Mouse (Mus musculus): Measurements from ENCODE around the gene Tmed4. TPM values are rescaled to one million over a fixed set of nuclear protein-coding genes. Genes with fewer than 3 reads are reported as not detected.
"Not testable (repeated sequence)": the region's sequence is repeated elsewhere in the genome, so short reads cannot be mapped to it uniquely, and the experiment has no call there.

Tmed4 gene
- total RNA-seq, 1 experiment from 2014 or later = 37.5 TPM

- ATAC-seq (replicated peaks; ENCODE audit: low read depth, poor library complexity, severe bottlenecking) = no peak
Observed at GRCm38 (mm10) chr11:6276466-6276865, 1.8 kb upstream of the Tmed4 start.

DNA sequence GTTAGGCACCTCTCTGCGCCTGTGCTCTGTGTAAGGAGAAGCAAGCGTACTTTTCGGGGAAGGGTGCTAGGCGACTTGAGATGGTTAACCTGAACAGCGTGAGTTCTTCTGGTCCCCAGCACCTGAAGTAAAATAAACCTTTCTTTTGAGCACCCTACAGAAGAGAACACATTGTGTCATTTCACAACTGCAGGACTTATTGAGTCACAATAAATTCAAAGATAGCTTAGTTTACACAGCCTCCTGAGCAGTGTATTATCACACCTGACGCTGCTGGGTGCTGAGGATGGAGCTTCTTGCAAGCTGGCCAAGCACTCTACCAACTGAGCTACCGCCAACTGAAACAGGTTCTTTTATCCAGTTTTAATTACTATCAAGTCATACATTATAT lies 419 bp upstream of the Tmed4 start:
- no peak for ATAC-seq (replicated peaks; ENCODE audit: low read depth, poor library complexity, severe bottlenecking)

DNA sequence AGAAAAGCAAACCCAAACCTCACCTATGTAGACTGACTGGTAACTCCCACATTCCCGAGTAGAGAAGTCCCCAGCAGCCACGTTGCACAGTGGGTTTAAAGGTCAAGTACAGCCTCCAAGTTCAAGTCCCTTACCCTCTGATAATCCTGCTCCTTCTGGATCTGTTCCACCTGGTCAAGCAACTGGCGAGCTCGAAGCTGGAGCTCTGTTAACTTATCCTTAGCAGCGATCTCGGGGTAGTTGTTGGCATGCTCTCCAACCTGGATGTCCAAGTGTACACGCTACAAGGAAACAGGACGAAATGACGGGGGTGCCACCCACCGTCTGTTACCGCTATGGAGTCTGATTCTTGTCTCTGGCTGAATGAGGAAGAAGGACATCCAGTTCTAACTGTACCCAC lies 1.1 kb downstream of the Tmed4 start:
- no peak for ATAC-seq (replicated peaks; ENCODE audit: low read depth, poor library complexity, severe bottlenecking)

DNA sequence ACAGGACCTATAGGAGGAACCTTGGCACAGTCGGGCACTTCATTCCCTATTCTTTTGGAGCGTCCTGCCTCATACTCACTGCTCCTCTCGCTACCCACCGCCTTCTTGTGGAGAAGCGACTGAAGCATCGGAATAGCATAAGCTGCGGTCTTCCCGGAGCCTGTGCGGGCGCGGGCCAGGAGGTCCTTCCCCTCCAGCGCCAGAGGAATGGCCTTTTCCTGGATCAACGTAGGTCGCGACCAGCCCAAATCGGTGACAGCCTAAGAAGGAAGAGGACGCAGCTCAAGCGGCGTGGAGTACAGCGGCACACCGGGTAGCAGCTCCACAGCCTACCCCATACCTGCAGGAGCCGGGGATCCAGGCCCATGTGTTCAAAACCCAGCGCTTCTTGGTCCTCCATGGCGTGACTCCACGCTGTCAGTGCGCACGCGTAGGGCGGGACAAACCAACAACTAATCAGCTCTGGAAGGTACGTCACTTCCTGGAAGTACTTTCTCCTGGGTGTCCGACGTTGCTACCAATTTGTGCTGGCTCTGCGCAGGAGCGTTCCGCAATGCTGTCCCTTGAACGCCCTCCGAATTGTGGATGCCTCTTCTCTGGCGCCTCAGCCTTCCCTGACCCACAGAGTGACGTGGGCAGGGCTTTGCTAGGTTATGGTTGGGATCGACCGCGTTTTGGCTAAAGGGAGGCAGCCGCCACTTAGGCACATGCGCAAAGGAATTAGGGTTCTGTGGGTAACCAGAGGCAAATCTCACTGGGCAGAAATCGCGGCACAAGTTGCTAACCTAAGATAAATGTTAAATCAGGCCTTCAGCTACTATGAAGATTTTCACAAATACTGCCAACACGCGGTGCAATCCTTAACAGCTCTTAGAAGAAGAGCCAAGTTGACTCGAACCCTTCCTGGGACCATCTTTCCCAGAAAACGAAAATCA lies 7.1 kb downstream of the Tmed4 start, which contains the start of gene Ddx56:
TSS of gene Ddx56 (minus strand) at position 453 of the 935 bp plus-strand sequence.
- ATAC-seq (replicated peaks; ENCODE audit: low read depth, poor library complexity, severe bottlenecking) = peak; percentile 95

DNA sequence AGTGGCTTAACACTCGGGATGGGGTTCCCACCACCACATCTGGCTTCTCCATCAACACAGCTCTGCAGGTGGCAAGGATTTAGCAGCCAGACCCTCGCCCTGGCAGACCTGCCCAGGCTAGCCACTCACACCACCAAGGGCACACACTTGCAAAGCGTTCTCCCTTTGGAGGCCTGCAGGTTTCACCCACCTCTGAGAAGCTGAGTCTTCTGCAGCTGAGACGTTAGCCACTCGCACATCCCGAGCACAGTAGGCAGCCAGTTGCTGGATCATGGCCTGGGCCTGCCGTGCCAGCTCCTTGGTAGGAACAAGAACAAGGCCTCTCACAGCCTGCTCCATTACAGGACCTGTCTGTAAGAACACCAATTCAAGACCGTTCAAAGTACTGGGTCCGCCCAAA lies 8.0 kb downstream of the Tmed4 start:
- ATAC-seq (replicated peaks; ENCODE audit: low read depth, poor library complexity, severe bottlenecking) = no peak

GRCm38 (mm10) chr11:6261434-6262082 lies 13.1 kb downstream of the Tmed4 start:
- peak; percentile 84 for ATAC-seq (replicated peaks; ENCODE audit: low read depth, poor library complexity, severe bottlenecking)

- ATAC-seq (replicated peaks; ENCODE audit: low read depth, poor library complexity, severe bottlenecking) = no peak
Observed at GRCm38 (mm10) chr11:6259413-6259812, 15.3 kb downstream of the Tmed4 start.

GRCm38 (mm10) chr11:6256490-6257072 lies 18.1 kb downstream of the Tmed4 start:
- no peak for ATAC-seq (replicated peaks; ENCODE audit: low read depth, poor library complexity, severe bottlenecking)

- ATAC-seq (replicated peaks; ENCODE audit: low read depth, poor library complexity, severe bottlenecking) = not testable (repeated sequence)
Observed at GRCm38 (mm10) chr11:6254602-6255001, 20.1 kb downstream of the Tmed4 start.

GRCm38 (mm10) chr11:6252824-6253223 lies 21.8 kb downstream of the Tmed4 start:
- ATAC-seq (replicated peaks; ENCODE audit: low read depth, poor library complexity, severe bottlenecking) = no peak

DNA sequence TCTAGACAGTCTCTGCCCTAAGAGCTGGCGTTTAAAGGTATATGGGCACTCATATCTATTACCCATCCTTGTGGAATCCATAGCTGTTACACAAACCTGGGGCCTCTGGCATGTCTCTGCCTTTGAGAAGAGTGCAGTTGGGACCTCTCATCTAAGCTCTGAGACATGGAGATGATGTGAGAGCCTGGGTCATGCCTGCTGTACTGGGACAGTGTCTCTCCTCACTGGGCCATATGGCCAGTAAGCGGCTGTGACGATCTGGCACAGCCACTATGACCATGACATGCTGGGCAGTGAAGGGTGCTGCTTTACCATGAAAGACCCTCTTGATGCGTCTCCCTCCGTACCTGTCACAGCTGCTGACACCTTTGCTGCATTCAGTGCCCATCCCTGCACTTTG lies 22.4 kb downstream of the Tmed4 start:
- ATAC-seq (replicated peaks; ENCODE audit: low read depth, poor library complexity, severe bottlenecking) = no peak

DNA sequence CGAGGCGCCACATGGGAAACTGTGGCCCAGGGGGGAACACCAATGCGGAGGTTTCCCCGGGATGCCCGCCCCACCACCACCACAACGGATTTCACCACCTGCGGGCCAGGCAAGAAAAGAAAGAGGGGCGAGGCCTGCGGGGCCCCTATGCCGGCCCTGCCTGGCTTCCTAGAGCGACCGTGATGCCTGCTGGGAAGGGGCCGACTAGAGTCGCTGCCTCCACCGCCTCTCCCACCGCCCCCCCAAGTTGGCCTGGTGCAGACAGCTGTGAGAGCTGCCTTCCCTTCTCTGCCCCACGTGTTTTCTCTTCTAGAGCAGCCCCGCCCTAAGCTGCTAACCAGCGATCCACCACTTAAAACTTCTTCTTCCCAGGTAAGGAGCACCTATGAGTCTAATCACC lies 30.0 kb downstream of the Tmed4 start:
- ATAC-seq (replicated peaks; ENCODE audit: low read depth, poor library complexity, severe bottlenecking) = no peak

GRCm38 (mm10) chr11:6233025-6233424 lies 41.6 kb downstream of the Tmed4 start:
- no peak for ATAC-seq (replicated peaks; ENCODE audit: low read depth, poor library complexity, severe bottlenecking)

DNA sequence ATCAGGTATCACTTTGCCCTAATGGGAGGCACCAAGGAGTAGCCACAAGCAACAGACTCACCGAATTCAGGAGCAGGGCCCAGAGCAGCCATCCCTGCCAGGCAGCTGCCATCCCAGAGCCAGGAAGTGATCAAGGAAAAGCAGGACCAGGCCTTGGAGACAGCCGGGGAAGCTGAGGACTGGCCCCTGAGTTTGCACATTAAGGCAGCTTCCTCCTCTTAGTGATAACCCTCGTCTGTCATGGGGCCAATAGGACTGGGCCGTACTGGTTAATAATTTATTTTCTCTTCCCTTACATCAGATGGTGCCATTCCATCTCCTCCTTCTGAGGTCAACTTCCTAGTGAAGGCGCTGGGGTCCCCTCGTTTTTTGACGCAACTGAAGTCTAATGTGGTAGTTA lies 44.7 kb downstream of the Tmed4 start, which contains the start of gene Npc1l1:
TSS of gene Npc1l1 (minus strand) at position 132 of the 400 bp plus-strand sequence.
- ATAC-seq (replicated peaks; ENCODE audit: low read depth, poor library complexity, severe bottlenecking) = no peak

GRCm38 (mm10) chr11:6224541-6225229 lies 50.0 kb downstream of the Tmed4 start:
- no peak for ATAC-seq (replicated peaks; ENCODE audit: low read depth, poor library complexity, severe bottlenecking)

- ATAC-seq (replicated peaks; ENCODE audit: low read depth, poor library complexity, severe bottlenecking) = no peak
Observed at GRCm38 (mm10) chr11:6222187-6222586, 52.5 kb downstream of the Tmed4 start.
